In genomic region chr9:42920190-42920589, GRCm38 (mm10) we compare ENCODE assay signal across 19 mouse cellular contexts. TPM values are rescaled to one million over a fixed set of nuclear protein-coding genes. Genes with fewer than 3 reads are reported as not detected.
DNase-seq lines count a peak whose midpoint lies in the region; ATAC-seq and TF ChIP-seq lines count a peak whose summit lies in the region.
"Had no signal": no experiment of that assay in that cellular context is flagged by ENCODE, and none has a peak within 500 bp of the region (broad histone marks: within the 10 kb centered on the region; RNA-seq: fewer than 3 reads in every experiment).

No protein-coding gene starts in this region.

- H3K27ac ChIP-seq in intestine, postnatal 0 days (ENCODE audit: low read depth, low read length): no peak overlapping the region
- no peak overlapping the region for H3K27ac ChIP-seq in intestine, embryonic 15.5 days
- H3K27ac ChIP-seq in lung, embryonic 15.5 days: peak overlapping the region; percentile 82; the same call in 1 of the 2 replicates
- no peak overlapping the region for H3K27ac ChIP-seq in embryonic facial prominence, embryonic 11.5 days (replicated peaks; ENCODE audit: low read depth, low read length)
- H3K27ac ChIP-seq: hindbrain, embryonic 12.5 days; macrophage had no signal

- H3K4me1 ChIP-seq in intestine, postnatal 0 days (replicated peaks; ENCODE audit: control insufficient read depth, insufficient read depth, low read length): no peaks in the 10 kb centered on the region
- 0 out of 2 replicates have a peak, but pooled peaks cover 8% of the 10 kb centered on the region for H3K4me1 ChIP-seq in intestine, embryonic 15.5 days (replicated peaks)
- H3K4me1 ChIP-seq in lung, embryonic 15.5 days: peaks cover 22% of the 10 kb centered on the region
- no peaks in the 10 kb centered on the region for H3K4me1 ChIP-seq in embryonic facial prominence, embryonic 11.5 days (ENCODE audit: control insufficient read depth, insufficient read depth, low read length)
- H3K4me1 ChIP-seq: heart, embryonic 12.5 days had no signal

- no peak overlapping the region for H3K9ac ChIP-seq in intestine, postnatal 0 days (ENCODE audit: low read depth, low read length)
- no peak overlapping the region for H3K9ac ChIP-seq in intestine, embryonic 15.5 days
- H3K9ac ChIP-seq in lung, embryonic 15.5 days: no peak overlapping the region
- no peak overlapping the region for H3K9ac ChIP-seq in embryonic facial prominence, embryonic 11.5 days (replicated peaks; ENCODE audit: low read length)
- H3K9ac ChIP-seq: heart, embryonic 12.5 days; hindbrain, embryonic 12.5 days had no signal

- no peak overlapping the region for H3K4me3 ChIP-seq in intestine, postnatal 0 days (ENCODE audit: low read depth, low read length)
- no peak overlapping the region for H3K4me3 ChIP-seq in intestine, embryonic 15.5 days (replicated peaks)
- no peak overlapping the region for H3K4me3 ChIP-seq in lung, embryonic 15.5 days
- H3K4me3 ChIP-seq in embryonic facial prominence, embryonic 11.5 days (ENCODE audit: low read depth, low read length): no peak overlapping the region
- H3K4me3 ChIP-seq: heart, embryonic 12.5 days; hindbrain, embryonic 12.5 days had no signal

- no peak for DNase-seq in lung, adult 18-20 months
- DNase-seq in brain, adult 2 months (ENCODE audit: low read depth, low spot score): peak; percentile 39
- peak; percentile 61 for DNase-seq in embryonic facial prominence, embryonic 11.5 days (ENCODE audit: low spot score)
- no peak for DNase-seq in gastrocnemius, postnatal 25 days
- DNase-seq: adrenal gland, postnatal 36 days; cerebellum, postnatal 36 days; gastrocnemius, postnatal 36 days; kidney, adult 8-10 months; thymus, postnatal 4 days had no signal

- TF ChIP-seq CTCF in intestine, postnatal 0 days (IDR thresholded peaks at IDR 0.05; ENCODE audit: low read depth): peak; percentile 49

- H3K36me3 ChIP-seq in intestine, postnatal 0 days (ENCODE audit: control insufficient read depth, insufficient read depth): no peaks in the 10 kb centered on the region
- no peaks in the 10 kb centered on the region for H3K36me3 ChIP-seq in intestine, embryonic 15.5 days
- H3K36me3 ChIP-seq in lung, embryonic 15.5 days: no peaks in the 10 kb centered on the region
- H3K36me3 ChIP-seq in embryonic facial prominence, embryonic 11.5 days (replicated peaks; ENCODE audit: control insufficient read depth, insufficient read depth, low read depth, low read length): no peaks in the 10 kb centered on the region
- H3K36me3 ChIP-seq: heart, embryonic 12.5 days; hindbrain, embryonic 12.5 days had no signal

- no peak for ATAC-seq in intestine, postnatal 0 days
- ATAC-seq in intestine, embryonic 15.5 days: no peak
- no peak for ATAC-seq in lung, embryonic 15.5 days (ENCODE audit: borderline replicate concordance, extremely low read depth, low FRiP score, low TSS enrichment)
- no peak for ATAC-seq in embryonic facial prominence, embryonic 11.5 days (replicated peaks; ENCODE audit: insufficient number of reproducible peaks, low FRiP score, low TSS enrichment, low read depth)
- ATAC-seq in inflammation-experienced regulatory T-cells, adult 6 months: no peak

- H3K4me2 ChIP-seq in intestine, postnatal 0 days (replicated peaks; ENCODE audit: low read depth): no peak overlapping the region
- no peak overlapping the region for H3K4me2 ChIP-seq in intestine, embryonic 15.5 days (replicated peaks)
- no peak overlapping the region for H3K4me2 ChIP-seq in lung, embryonic 15.5 days
- no peak overlapping the region for H3K4me2 ChIP-seq in embryonic facial prominence, embryonic 11.5 days (ENCODE audit: low read depth, low read length)
- H3K4me2 ChIP-seq: heart, embryonic 12.5 days; hindbrain, embryonic 12.5 days; liver, embryonic 11.5 days had no signal

- H3K9me3 ChIP-seq in intestine, postnatal 0 days (ENCODE audit: control insufficient read depth): no peaks in the 10 kb centered on the region
- no peaks in the 10 kb centered on the region for H3K9me3 ChIP-seq in intestine, embryonic 15.5 days
- no peaks in the 10 kb centered on the region for H3K9me3 ChIP-seq in lung, embryonic 15.5 days
- no peaks in the 10 kb centered on the region for H3K9me3 ChIP-seq in embryonic facial prominence, embryonic 11.5 days (replicated peaks; ENCODE audit: control insufficient read depth, low read length)
- H3K9me3 ChIP-seq: heart, embryonic 12.5 days; hindbrain, embryonic 12.5 days had no signal

- 65% methylated on average over 7 of the region's 7 CpGs for WGBS in intestine, postnatal 0 days
- 61% methylated on average over 7 of the region's 7 CpGs for WGBS in intestine, embryonic 15.5 days
- 47% methylated on average over 7 of the region's 7 CpGs for WGBS in lung, embryonic 15.5 days
- 38% methylated on average over 7 of the region's 7 CpGs for WGBS in embryonic facial prominence, embryonic 11.5 days

- H3K27me3 ChIP-seq in intestine, postnatal 0 days (replicated peaks; ENCODE audit: control insufficient read depth, insufficient read depth, low read length): no peaks in the 10 kb centered on the region
- H3K27me3 ChIP-seq in intestine, embryonic 15.5 days (replicated peaks): no peaks in the 10 kb centered on the region
- H3K27me3 ChIP-seq in lung, embryonic 15.5 days: no peaks in the 10 kb centered on the region; the same call in 1 of the 2 replicates
- no peaks in the 10 kb centered on the region for H3K27me3 ChIP-seq in embryonic facial prominence, embryonic 11.5 days (ENCODE audit: control insufficient read depth, insufficient read depth, low read length)

RNA-seq across cellular contexts. Expression of gene Grik4, which starts 24.1 kb away (rescaled TPM):
- polyA plus RNA-seq in intestine, postnatal 0 days (2015; fragmentation: Nextera tagmentation; extraction: Ambion mirVana): 0.63 and 0.68 TPM in 2 replicates
- 1.7 and 1.8 TPM in 2 replicates for polyA plus RNA-seq in intestine, embryonic 15.5 days (2015; fragmentation: Nextera tagmentation; extraction: Ambion mirVana)
- polyA plus RNA-seq in lung, embryonic 15.5 days (2015; fragmentation: Nextera tagmentation; extraction: Ambion mirVana): 3.1 and 3.2 TPM in 2 replicates
- polyA plus RNA-seq in embryonic facial prominence, embryonic 11.5 days (2014; fragmentation: Nextera tagmentation; extraction: Ambion mirVana): 0.49 and 0.89 TPM in 2 replicates
- total RNA-seq in gastrocnemius, postnatal 25 days (2021): under 1 TPM; 0.11 to 0.36 TPM
- under 1 TPM in 2 of 3 experiments, not detected in 1; 0.06 to 0.08 TPM for polyA plus RNA-seq in inflammation-experienced regulatory T-cells, adult 6 months (2017; shearing (Covaris generic))
- total RNA-seq: monocyte, adult 5-6 weeks; neutrophil, adult 5-6 weeks had no signal
- polyA plus RNA-seq: macrophage had no signal

Comparison
In these comparisons a context has a peak if more than half of its experiments do, and no peak if none do; other contexts are left out.
1. DNase-seq: peak in brain, adult 2 months (single experiment) and embryonic facial prominence, embryonic 11.5 days (single experiment); none in lung, adult 18-20 months (0 of 2) and gastrocnemius, postnatal 25 days (single experiment).